Mouse (Mus musculus): ENCODE data around the gene Mosmo. TPM values are rescaled to one million over a fixed set of nuclear protein-coding genes. Genes with fewer than 3 reads are reported as not detected.
"Not testable (repeated sequence)": the region's sequence is repeated elsewhere in the genome, so short reads cannot be mapped to it uniquely, and the experiment has no call there.

The Mosmo gene
- total RNA-seq, 2 experiments from 2014 or later, result 27.8 to 29.2 TPM

GRCm38 (mm10) chr7:120695641-120696040, 18.2 kb downstream of the Mosmo start:
- intact Hi-C loops (cut with DNase I), result no loop called here
- no peak for DNase-seq

- DNase-seq, result no peak
- intact Hi-C loops (cut with DNase I), result no loop called here
Measured at GRCm38 (mm10) chr7:120696331-120696730, 18.9 kb downstream of the Mosmo start.

GRCm38 (mm10) chr7:120699586-120699985, 22.2 kb downstream of the Mosmo start:
- intact Hi-C loops (cut with DNase I), result no loop called here
- no peak for DNase-seq

GRCm38 (mm10) chr7:120703888-120704287, 26.5 kb downstream of the Mosmo start:
- intact Hi-C loops (cut with DNase I), result loop anchor here (2.0 kb wide), 1 partner anchor 17 kb away; no protein-coding TSS in a partner anchor
- DNase-seq, result no peak

GRCm38 (mm10) chr7:120712071-120712470, 34.7 kb downstream of the Mosmo start:
- intact Hi-C loops (cut with DNase I), result no loop called here
- no peak for DNase-seq

GRCm38 (mm10) chr7:120713225-120713624, 35.8 kb downstream of the Mosmo start:
- DNase-seq, result no peak
- intact Hi-C loops (cut with DNase I), result no loop called here

GRCm38 (mm10) chr7:120713951-120714350, 36.5 kb downstream of the Mosmo start:
- intact Hi-C loops (cut with DNase I), result not testable (repeated sequence)
- DNase-seq, result peak; percentile 30 to 55

- intact Hi-C loops (cut with DNase I), result no loop called here
- DNase-seq, result no peak
Measured at GRCm38 (mm10) chr7:120717261-120717660, 39.8 kb downstream of the Mosmo start.

- intact Hi-C loops (cut with DNase I), result no loop called here
- no peak for DNase-seq
Measured at GRCm38 (mm10) chr7:120721051-120721450, 43.6 kb downstream of the Mosmo start.

GRCm38 (mm10) chr7:120721456-120721855, 44.0 kb downstream of the Mosmo start:
- no peak for DNase-seq
- intact Hi-C loops (cut with DNase I), result no loop called here

GRCm38 (mm10) chr7:120722063-120722462, 44.6 kb downstream of the Mosmo start:
- intact Hi-C loops (cut with DNase I), result no loop called here
- no peak for DNase-seq

GRCm38 (mm10) chr7:120722839-120723278, 45.4 kb downstream of the Mosmo start:
- intact Hi-C loops (cut with DNase I), result no loop called here
- no peak for DNase-seq

GRCm38 (mm10) chr7:120727581-120727980, 50.2 kb downstream of the Mosmo start:
- intact Hi-C loops (cut with DNase I), result loop anchor here (2.0 kb wide), 1 partner anchor 55 kb away; no protein-coding TSS in a partner anchor
- peak; percentile 33 to 53 for DNase-seq

GRCm38 (mm10) chr7:120729635-120730034, 52.2 kb downstream of the Mosmo start:
- intact Hi-C loops (cut with DNase I), result no loop called here
- DNase-seq, result no peak

GRCm38 (mm10) chr7:120732906-120733305, 55.5 kb downstream of the Mosmo start:
- no peak for DNase-seq
- intact Hi-C loops (cut with DNase I), result no loop called here

GRCm38 (mm10) chr7:120739018-120739417, 61.6 kb downstream of the Mosmo start, which contains the start of gene Vwa3a:
TSS of gene Vwa3a (plus strand) at chr7:120739318.
- intact Hi-C loops (cut with DNase I), result no loop called here

GRCm38 (mm10) chr7:120739558-120740101, 62.2 kb downstream of the Mosmo start:
- peak; percentile 32 to 53 for DNase-seq
- intact Hi-C loops (cut with DNase I), result no loop called here

More at GRCm38 (mm10) chr7:120739018-120739417, 61.6 kb downstream of the Mosmo start, which contains the start of gene Vwa3a:
- no peak for DNase-seq

- no peak for DNase-seq
- intact Hi-C loops (cut with DNase I), result no loop called here
Measured at GRCm38 (mm10) chr7:120743366-120744351, 66.2 kb downstream of the Mosmo start.

GRCm38 (mm10) chr7:120744606-120745005, 67.2 kb downstream of the Mosmo start:
- no peak for DNase-seq
- intact Hi-C loops (cut with DNase I), result no loop called here

GRCm38 (mm10) chr7:120746029-120746428, 68.6 kb downstream of the Mosmo start:
- intact Hi-C loops (cut with DNase I), result no loop called here
- DNase-seq, result peak in 1 of 2 experiments; percentile 43

- DNase-seq, result no peak
- intact Hi-C loops (cut with DNase I), result no loop called here
Measured at GRCm38 (mm10) chr7:120746821-120747220, 69.4 kb downstream of the Mosmo start.

All from heart, postnatal 14 days (tissue).